Mouse (Mus musculus) lung, adult 2 months (tissue): ENCODE results near the gene Babam2.

Experiments
- CTCF ChIP-seq: fragments of 200-500 bp; IDR thresholded peaks from 2 replicates; pipeline ENCODE4 v1.5.1; 2011; ENCODE audit warnings: mild to moderate bottlenecking, low read length, control low read depth; ENCODE audit not compliant: insufficient read depth
- POLR2A ChIP-seq: fragments of 200-500 bp; IDR thresholded peaks from 2 replicates; pipeline ENCODE4 v1.6.1; 2011; ENCODE audit warnings: low read depth, mild to moderate bottlenecking, control low read depth, low read length, borderline replicate concordance; ENCODE audit errors: extremely low read depth

- TF ChIP-seq CTCF (no peak), POLR2A (no peak)
These were observed 57.8 kb downstream of the Babam2 start for GRCm38 (mm10) chr5:31755255-31755654.
